Comparison of ENCODE assay signal across 8 mouse cellular contexts in genomic region chr11:78465568-78466180, GRCm38 (mm10). TPM values are rescaled to one million over a fixed set of nuclear protein-coding genes. Genes with fewer than 3 reads are reported as not detected.
DNase-seq lines count a peak whose midpoint lies in the region; ATAC-seq and TF ChIP-seq lines count a peak whose summit lies in the region.

Gene Slc46a1, plus strand, starts transcription at chr11:78465697.

- H3K4me2 ChIP-seq in midbrain, embryonic 11.5 days = peak within 1 kb of the TSS; percentile 90

- no peaks in the 10 kb centered on the region for H3K27me3 ChIP-seq in embryonic facial prominence, embryonic 10.5 days (replicated peaks; ENCODE audit: low read depth, poor library complexity, severe bottlenecking)
- H3K27me3 ChIP-seq in midbrain, embryonic 11.5 days (ENCODE audit: control insufficient read depth, insufficient read depth, low read length) = no peaks in the 10 kb centered on the region
- no peaks in the 10 kb centered on the region for H3K27me3 ChIP-seq in small intestine, adult 2 months (ENCODE audit: control insufficient read depth, insufficient read depth, low read length)

- intact Hi-C loops in left cerebral cortex, postnatal 4 days (cut with DNase I) = no loop called here

- TF ChIP-seq POLR2A in small intestine, adult 2 months (IDR thresholded peaks at IDR 0.05; ENCODE audit: low read depth, low read length) = peak; percentile 18; the same call in 1 of the 2 replicates

- WGBS in embryonic facial prominence, embryonic 10.5 days = under 1% methylated on average over 41 of the region's 41 CpGs
- under 1% methylated on average over 41 of the region's 41 CpGs for WGBS in midbrain, embryonic 11.5 days
- WGBS in small intestine, adult 2 months = under 1% methylated on average over 41 of the region's 41 CpGs

- H3K4me3 ChIP-seq in embryonic facial prominence, embryonic 10.5 days = peak within 1 kb of the TSS; percentile 74
- H3K4me3 ChIP-seq in midbrain, embryonic 11.5 days (ENCODE audit: low read depth, low read length) = peak within 1 kb of the TSS; percentile 73
- H3K4me3 ChIP-seq in small intestine, adult 2 months (ENCODE audit: low read depth, low read length) = peak within 1 kb of the TSS; percentile 91

- peak within 1 kb of the TSS; percentile 94 for H3K27ac ChIP-seq in embryonic facial prominence, embryonic 10.5 days (replicated peaks)
- H3K27ac ChIP-seq in midbrain, embryonic 11.5 days (ENCODE audit: low read depth, low read length) = peak within 1 kb of the TSS; percentile 75
- peak within 1 kb of the TSS; percentile 83 for H3K27ac ChIP-seq in small intestine, adult 2 months (ENCODE audit: insufficient read depth, low read depth, low read length)

- peak within 1 kb of the TSS; percentile 91 for H3K9ac ChIP-seq in midbrain, embryonic 11.5 days (ENCODE audit: low read length)

- peaks cover 29% of the 10 kb centered on the region for H3K4me1 ChIP-seq in embryonic facial prominence, embryonic 10.5 days
- peaks cover 11% of the 10 kb centered on the region for H3K4me1 ChIP-seq in midbrain, embryonic 11.5 days (ENCODE audit: control insufficient read depth, insufficient read depth, low read length)
- peaks cover 27% of the 10 kb centered on the region for H3K4me1 ChIP-seq in small intestine, adult 2 months (ENCODE audit: control insufficient read depth, insufficient read depth, insufficient read length, low read length)

- H3K9me3 ChIP-seq in embryonic facial prominence, embryonic 10.5 days = peaks cover 5% of the 10 kb centered on the region; the same call in 1 of the 2 replicates
- H3K9me3 ChIP-seq in midbrain, embryonic 11.5 days (ENCODE audit: control insufficient read depth, low read length) = no peaks in the 10 kb centered on the region

- peak; percentile 96 for ATAC-seq in granulocyte monocyte progenitor cell, adult 5-6 weeks (replicated peaks; ENCODE audit: poor library complexity, severe bottlenecking)
- ATAC-seq in midbrain, embryonic 11.5 days (ENCODE audit: low FRiP score) = peak; percentile 95
- no peak for ATAC-seq in activated CD4-positive, CD25-positive, alpha-beta regulatory T cell, adult 4 months

- DNase-seq in adrenal gland, postnatal 10 days = peak; percentile 94
- DNase-seq in embryonic facial prominence, embryonic 10.5 days (ENCODE audit: low spot score) = peak; percentile 94
- DNase-seq in kidney, adult 11 months = peak; percentile 86
- DNase-seq in left cerebral cortex, postnatal 4 days = peak; percentile 89
- peak; percentile 96 for DNase-seq in midbrain, embryonic 11.5 days (ENCODE audit: low spot score, missing footprints)

- H3K36me3 ChIP-seq in embryonic facial prominence, embryonic 10.5 days (replicated peaks) = no peaks in the 10 kb centered on the region
- no peaks in the 10 kb centered on the region for H3K36me3 ChIP-seq in midbrain, embryonic 11.5 days (ENCODE audit: control insufficient read depth, insufficient read depth, low read length)
- no peaks in the 10 kb centered on the region for H3K36me3 ChIP-seq in small intestine, adult 2 months (ENCODE audit: control insufficient read depth, insufficient read depth, low read length)

- TF ChIP-seq CTCF in small intestine, adult 2 months (IDR thresholded peaks at IDR 0.05; ENCODE audit: extremely low read depth, insufficient read length, insufficient replicate concordance, low read depth, low read length) = no peak

RNA-seq across cellular contexts. Expression of gene Slc46a1, which starts in this region (rescaled TPM):
- total RNA-seq in adrenal gland, postnatal 10 days (2021) = 10 to 100 TPM; 13.2 to 14.8 TPM
- 14.9 and 18.4 TPM in 2 replicates for polyA plus RNA-seq in embryonic facial prominence, embryonic 10.5 days (2016; fragmentation: Nextera tagmentation; extraction: Ambion mirVana)
- total RNA-seq in granulocyte monocyte progenitor cell, adult 5-6 weeks (2014; fragmentation: Nextera tagmentation) = 4.2 TPM in 1 of 2 replicates, not detected in the other
- 1.9 and 2.7 TPM in 2 replicates for total RNA-seq in granulocyte monocyte progenitor cell, adult 5-6 weeks (2017)
- total RNA-seq in left cerebral cortex, postnatal 4 days (2021) = 10 to 100 TPM in 1 of 2 experiments, 1 to 10 TPM in 1; 7.6 to 11.8 TPM
- 20.5 TPM in 2 replicates for polyA plus RNA-seq in midbrain, embryonic 11.5 days (2014; fragmentation: Nextera tagmentation; extraction: Ambion mirVana)
- polyA plus RNA-seq in small intestine, adult 2 months (2012; rRNA removed) = 117 and 341 TPM in 2 replicates
- polyA plus RNA-seq in activated CD4-positive, CD25-positive, alpha-beta regulatory T cell, adult 4 months (2017; shearing (Covaris generic)) = 1 to 10 TPM; 1.0 to 1.4 TPM
